Mouse (Mus musculus): ENCODE measurements around the gene Rfx2. TPM values are rescaled to one million over a fixed set of nuclear protein-coding genes. Genes with fewer than 3 reads are reported as not detected.
A peak's percentile ranks its signal among the peaks of the same experiment; 100 is the strongest.

Rfx2 gene
- polyA plus RNA-seq, 1 experiment from 2014 or later = 4.8 TPM

DNA sequence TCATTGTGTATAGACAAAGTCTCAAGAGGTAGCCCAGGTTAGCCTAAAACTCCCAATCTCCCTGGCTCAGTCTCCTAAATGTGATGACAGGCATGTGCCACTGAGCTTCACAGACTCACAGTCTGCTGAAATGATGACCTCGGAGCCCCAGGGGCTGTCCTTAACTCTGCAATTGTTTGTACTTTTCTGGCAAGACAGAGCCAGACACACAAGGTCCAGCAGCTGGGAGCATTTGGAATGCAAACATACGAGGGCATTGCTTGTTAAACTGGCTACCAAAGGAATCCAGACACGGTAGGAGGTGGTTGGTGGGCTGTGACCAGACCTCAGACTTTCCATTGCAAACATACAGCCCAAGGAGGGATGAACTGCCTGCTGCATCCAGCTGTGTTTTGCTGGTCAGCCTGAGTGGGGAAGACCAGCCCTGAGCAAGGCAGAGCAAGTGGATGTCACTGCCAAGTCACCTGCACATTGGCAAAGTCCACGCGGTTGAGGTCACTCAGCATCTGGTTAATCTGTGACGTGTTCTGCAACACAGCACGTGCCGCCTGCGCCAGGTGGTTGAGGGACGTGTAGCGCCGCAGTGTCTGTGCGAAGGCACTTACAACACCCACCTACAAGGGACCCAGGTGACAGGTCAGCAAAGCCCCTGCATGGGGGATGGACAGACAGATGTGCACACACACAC is 50.4 kb downstream of the Rfx2 start:
- Histone ChIP-seq H3K4me2 (no peak overlapping the region), H3K36me3 (ENCODE audit: control insufficient read depth, insufficient read depth, low read length) (peaks cover 6% of the 10 kb centered on the region; the same call in 1 of the 2 replicates), H3K9me3 (ENCODE audit: control insufficient read depth, low read length) (peaks cover 4% of the 10 kb centered on the region; the same call in 1 of the 2 replicates), H3K4me1 (ENCODE audit: control insufficient read depth, insufficient read depth, low read length) (peaks cover 10% of the 10 kb centered on the region), H3K27ac (ENCODE audit: low read depth, low read length) (no peak overlapping the region), H3K27me3 (ENCODE audit: control insufficient read depth, insufficient read depth, low read length) (no peaks in the 10 kb centered on the region), H3K4me3 (ENCODE audit: low read depth, low read length) (no peak overlapping the region), H3K9ac (ENCODE audit: low read length) (no peak overlapping the region)
- no peak for DNase-seq (ENCODE audit: low spot score, missing footprints)
- 89% methylated on average over 13 of the region's 13 CpGs for WGBS
- ATAC-seq (ENCODE audit: low FRiP score) = no peak

DNA sequence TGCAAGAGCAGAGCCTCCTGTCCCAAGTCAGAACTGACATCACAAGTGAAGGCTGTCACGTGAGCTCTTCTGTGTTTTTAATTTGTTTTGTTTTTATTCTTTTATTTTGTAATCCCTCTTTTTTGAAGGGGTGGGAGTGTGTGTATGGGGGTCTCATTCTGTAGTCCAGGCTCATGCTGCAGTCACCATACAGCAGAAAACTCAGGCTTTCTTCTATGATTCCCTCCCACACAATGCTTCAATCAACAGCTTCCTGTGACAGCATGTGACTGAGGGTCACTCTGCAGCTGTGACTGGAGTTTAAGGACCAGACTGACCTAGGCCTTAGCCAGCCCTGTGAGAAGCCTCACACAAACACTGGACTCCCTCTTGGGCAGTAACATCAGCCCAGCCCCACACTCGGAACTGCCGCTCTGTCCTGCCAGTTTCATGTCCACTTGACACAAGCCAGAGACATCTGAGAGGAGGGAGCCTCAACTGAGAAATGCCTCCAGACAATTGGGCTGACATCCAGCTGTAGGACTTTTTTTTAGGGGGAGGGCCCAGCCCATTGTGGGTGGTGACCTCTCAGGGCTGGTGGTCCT is 51.9 kb downstream of the Rfx2 start:
- Histone ChIP-seq H3K4me1 (ENCODE audit: control insufficient read depth, insufficient read depth, low read length) (peaks cover 10% of the 10 kb centered on the region), H3K9me3 (ENCODE audit: control insufficient read depth, low read length) (peaks cover 4% of the 10 kb centered on the region; the same call in 1 of the 2 replicates), H3K27me3 (ENCODE audit: control insufficient read depth, insufficient read depth, low read length) (no peaks in the 10 kb centered on the region), H3K4me2 (no peak overlapping the region), H3K9ac (ENCODE audit: low read length) (no peak overlapping the region), H3K4me3 (ENCODE audit: low read depth, low read length) (no peak overlapping the region), H3K27ac (ENCODE audit: low read depth, low read length) (peak overlapping the region; percentile 41; the same call in 1 of the 2 replicates), H3K36me3 (ENCODE audit: control insufficient read depth, insufficient read depth, low read length) (peaks cover 6% of the 10 kb centered on the region; the same call in 1 of the 2 replicates)
- 24% methylated on average over 3 of the region's 3 CpGs for WGBS
- peak; percentile 77 for ATAC-seq (ENCODE audit: low FRiP score)
- peak; percentile 87 for DNase-seq (ENCODE audit: low spot score, missing footprints)

DNA sequence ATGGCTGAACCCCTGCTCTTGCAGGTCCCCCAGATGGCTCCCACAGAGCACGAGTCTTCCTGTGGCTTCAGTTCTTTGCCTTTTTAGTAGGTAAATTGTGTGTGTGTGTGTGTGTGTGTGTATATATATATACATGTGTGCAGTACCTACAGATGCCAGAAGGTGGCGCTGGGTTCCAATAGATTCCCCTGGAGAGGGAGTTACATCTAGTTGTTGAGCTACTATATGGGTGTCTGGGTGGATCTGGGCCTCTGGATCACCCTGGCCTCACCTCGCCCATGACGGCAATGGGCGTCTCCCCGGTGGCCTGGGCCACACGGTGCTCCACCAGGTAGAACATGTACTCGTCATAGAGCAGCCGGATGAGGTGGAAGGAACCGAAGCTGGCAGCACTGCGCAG is 53.2 kb downstream of the Rfx2 start:
- Histone ChIP-seq H3K36me3 (ENCODE audit: control insufficient read depth, insufficient read depth, low read length) (peaks cover 6% of the 10 kb centered on the region; the same call in 1 of the 2 replicates), H3K27ac (ENCODE audit: low read depth, low read length) (no peak overlapping the region), H3K4me3 (ENCODE audit: low read depth, low read length) (no peak overlapping the region), H3K4me2 (no peak overlapping the region), H3K27me3 (ENCODE audit: control insufficient read depth, insufficient read depth, low read length) (no peaks in the 10 kb centered on the region), H3K4me1 (ENCODE audit: control insufficient read depth, insufficient read depth, low read length) (peaks cover 10% of the 10 kb centered on the region), H3K9me3 (ENCODE audit: control insufficient read depth, low read length) (peaks cover 4% of the 10 kb centered on the region; the same call in 1 of the 2 replicates), H3K9ac (ENCODE audit: low read length) (no peak overlapping the region)
- DNase-seq (ENCODE audit: low spot score, missing footprints) (no peak), ATAC-seq (ENCODE audit: low FRiP score) (no peak)
- WGBS = 93% methylated on average over 11 of the region's 11 CpGs

DNA sequence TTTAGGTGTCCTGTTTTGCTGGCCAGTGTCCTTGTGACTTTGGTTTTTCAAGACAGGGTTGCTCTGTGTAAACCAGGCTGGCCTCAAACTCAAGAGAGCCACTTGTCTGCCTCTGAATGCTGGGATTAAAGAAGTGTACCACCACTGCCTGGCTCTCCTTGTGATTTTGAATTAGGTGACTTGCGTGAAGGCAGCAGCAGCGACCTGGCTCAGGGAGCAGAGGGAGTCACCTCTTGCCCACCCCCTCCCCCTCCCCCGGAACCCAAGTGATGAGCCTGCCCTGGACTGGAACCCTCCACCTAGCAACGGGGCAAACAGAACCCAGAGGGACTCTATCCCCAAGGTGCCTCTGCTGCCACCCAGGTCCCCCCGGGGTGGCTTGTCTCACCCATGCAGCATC is 60.9 kb downstream of the Rfx2 start, which contains the start of gene Prr22:
Gene Prr22 (plus strand): TSS at position 301 of the 400 bp plus-strand sequence.
- H3K36me3 ChIP-seq (ENCODE audit: control insufficient read depth, insufficient read depth, low read length) = peaks cover 12% of the 10 kb centered on the region

DNA sequence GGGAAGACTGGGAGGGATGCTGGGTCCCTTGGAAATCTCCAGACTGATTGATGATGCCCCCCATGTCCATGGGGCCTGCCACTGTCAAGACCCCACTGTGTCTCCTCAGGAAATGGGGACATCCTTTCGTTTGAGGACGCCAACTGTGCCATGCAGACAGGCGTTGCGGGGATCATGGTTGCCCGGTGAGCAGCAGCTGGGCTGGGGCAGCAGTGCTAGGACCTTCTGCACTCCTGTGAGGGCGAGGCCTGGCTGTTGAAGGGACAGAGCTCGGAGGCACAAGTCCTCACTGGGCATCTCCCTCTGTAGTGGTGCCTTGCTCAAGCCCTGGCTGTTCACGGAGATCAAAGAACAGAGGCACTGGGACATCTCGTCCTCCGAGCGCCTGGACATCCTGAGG is 61.9 kb downstream of the Rfx2 start:
- ATAC-seq (ENCODE audit: low FRiP score) = no peak
- no peak for DNase-seq (ENCODE audit: low spot score, missing footprints)
- peaks cover 5% of the 10 kb centered on the region for H3K4me1 ChIP-seq (ENCODE audit: control insufficient read depth, insufficient read depth, low read length)
- H3K9ac ChIP-seq (ENCODE audit: low read length) = no peak overlapping the region
- no peak overlapping the region for H3K4me3 ChIP-seq (ENCODE audit: low read depth, low read length)
- peaks cover 12% of the 10 kb centered on the region for H3K36me3 ChIP-seq (ENCODE audit: control insufficient read depth, insufficient read depth, low read length)
- no peaks in the 10 kb centered on the region for H3K9me3 ChIP-seq (ENCODE audit: control insufficient read depth, low read length)
- 96% methylated on average over 11 of the region's 11 CpGs for WGBS
- no peak overlapping the region for H3K4me2 ChIP-seq
- no peak overlapping the region for H3K27ac ChIP-seq (ENCODE audit: low read depth, low read length)
- H3K27me3 ChIP-seq (ENCODE audit: control insufficient read depth, insufficient read depth, low read length) = no peaks in the 10 kb centered on the region

More for the DNA sequence above, 60.9 kb downstream of the Rfx2 start, which contains the start of gene Prr22:
- Histone ChIP-seq H3K27me3 (ENCODE audit: control insufficient read depth, insufficient read depth, low read length) (no peaks in the 10 kb centered on the region), H3K4me3 (ENCODE audit: low read depth, low read length) (no peak within 1 kb of the TSS), H3K9ac (ENCODE audit: low read length) (no peak within 1 kb of the TSS), H3K4me1 (ENCODE audit: control insufficient read depth, insufficient read depth, low read length) (peaks cover 5% of the 10 kb centered on the region), H3K4me2 (no peak within 1 kb of the TSS), H3K9me3 (ENCODE audit: control insufficient read depth, low read length) (no peaks in the 10 kb centered on the region), H3K27ac (ENCODE audit: low read depth, low read length) (no peak within 1 kb of the TSS)
- 93% methylated on average over 5 of the region's 5 CpGs for WGBS
- ATAC-seq (ENCODE audit: low FRiP score) (no peak), DNase-seq (ENCODE audit: low spot score, missing footprints) (no peak)

DNA sequence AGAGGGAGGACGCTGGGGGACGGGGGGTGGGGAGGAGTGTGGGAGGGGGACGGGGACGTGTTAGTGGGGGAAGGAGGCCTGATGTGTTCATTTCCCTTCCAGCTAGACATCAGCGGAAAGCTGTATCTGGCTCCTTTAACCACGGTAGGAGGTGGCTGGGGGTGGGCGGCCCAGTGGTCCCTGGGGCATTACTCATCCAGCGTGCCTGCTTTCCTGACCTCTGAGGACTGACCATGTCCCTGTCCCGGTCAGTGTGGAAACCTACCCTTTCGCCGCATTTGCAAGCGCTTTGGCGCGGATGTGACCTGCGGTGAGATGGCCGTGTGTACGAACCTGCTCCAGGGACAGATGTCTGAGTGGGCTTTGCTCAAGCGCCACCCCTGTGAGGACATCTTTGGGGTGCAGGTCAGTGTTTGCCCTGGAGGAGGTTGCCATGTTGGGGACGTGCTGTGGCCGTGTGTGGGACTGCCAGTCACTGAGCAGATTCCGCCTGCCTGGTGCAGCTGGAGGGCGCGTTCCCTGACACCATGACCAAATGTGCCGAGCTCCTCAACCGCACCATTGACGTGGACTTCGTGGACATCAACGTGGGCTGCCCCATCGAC is 63.2 kb downstream of the Rfx2 start:
- Histone ChIP-seq H3K36me3 (ENCODE audit: control insufficient read depth, insufficient read depth, low read length) (peaks cover 12% of the 10 kb centered on the region), H3K4me3 (ENCODE audit: low read depth, low read length) (no peak overlapping the region)

DNA sequence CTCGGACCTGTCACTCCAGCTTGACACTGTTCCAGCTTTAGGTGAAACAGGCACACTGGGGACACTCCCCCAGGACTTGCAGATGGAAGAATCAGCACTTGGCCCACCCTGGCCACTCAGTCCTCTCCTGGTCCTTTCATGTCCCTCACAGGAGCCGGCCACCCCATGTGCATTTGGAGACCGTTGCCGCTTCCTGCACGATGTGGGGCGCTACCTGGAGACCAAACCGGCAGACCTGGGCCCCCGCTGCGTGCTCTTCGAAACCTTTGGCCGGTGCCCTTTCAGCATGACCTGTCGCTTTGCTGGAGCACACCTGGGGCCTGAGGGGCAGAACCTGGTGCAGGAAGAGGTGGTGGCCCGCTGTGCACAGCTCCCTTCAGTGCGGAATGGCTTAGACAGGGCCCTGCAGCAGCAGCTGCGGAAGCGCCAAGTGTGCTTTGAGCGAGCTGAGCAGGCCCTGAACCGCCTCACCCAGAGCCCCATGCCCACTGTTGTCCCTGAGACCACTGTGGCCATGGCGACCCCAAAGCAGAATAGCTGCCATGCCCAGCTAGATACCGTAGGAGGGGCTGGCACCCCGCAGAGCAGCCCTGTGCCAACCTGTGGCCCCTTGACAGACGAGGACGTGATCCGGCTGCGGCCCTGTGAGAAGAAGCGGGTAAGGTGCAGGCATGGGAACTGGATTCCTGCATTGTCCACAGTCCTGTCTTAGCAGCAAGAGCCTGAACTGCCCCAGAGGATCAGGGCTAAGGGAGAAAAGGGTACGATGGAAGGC is 64.0 kb downstream of the Rfx2 start:
- no peak overlapping the region for H3K4me2 ChIP-seq
- no peak for DNase-seq (ENCODE audit: low spot score, missing footprints)
- WGBS = 94% methylated on average over 27 of the region's 27 CpGs

More for the DNA sequence above, 63.2 kb downstream of the Rfx2 start:
- Histone ChIP-seq H3K9me3 (ENCODE audit: control insufficient read depth, low read length) (no peaks in the 10 kb centered on the region), H3K9ac (ENCODE audit: low read length) (no peak overlapping the region), H3K4me2 (no peak overlapping the region), H3K27ac (ENCODE audit: low read depth, low read length) (no peak overlapping the region), H3K27me3 (ENCODE audit: control insufficient read depth, insufficient read depth, low read length) (no peaks in the 10 kb centered on the region), H3K4me1 (ENCODE audit: control insufficient read depth, insufficient read depth, low read length) (peaks cover 10% of the 10 kb centered on the region)
- 96% methylated on average over 29 of the region's 29 CpGs for WGBS
- ATAC-seq (ENCODE audit: low FRiP score) (no peak), DNase-seq (ENCODE audit: low spot score, missing footprints) (no peak)

DNA sequence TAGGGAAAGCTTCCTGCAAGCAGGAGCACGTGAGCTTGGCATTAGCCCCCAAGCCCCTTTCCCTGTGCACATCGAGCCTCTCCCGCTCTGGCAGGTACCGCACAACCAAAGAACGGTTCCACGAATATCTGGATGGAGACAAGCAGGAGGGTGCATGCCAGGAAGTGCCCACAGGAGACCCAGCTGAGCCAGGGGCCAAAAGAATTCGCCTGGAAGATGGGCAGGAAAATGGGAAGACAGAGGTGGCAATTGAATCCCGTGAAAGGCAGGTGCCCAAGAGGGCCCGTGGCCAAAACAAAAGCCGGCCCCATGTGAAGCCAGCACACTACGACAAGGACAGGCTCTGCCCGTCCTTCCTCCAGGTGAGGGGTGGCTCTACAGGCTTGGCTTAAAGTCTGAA is 65.4 kb downstream of the Rfx2 start:
- H3K4me2 ChIP-seq = peak overlapping the region; percentile 71
- H3K9me3 ChIP-seq (ENCODE audit: control insufficient read depth, low read length) = no peaks in the 10 kb centered on the region
- no peak overlapping the region for H3K27ac ChIP-seq (ENCODE audit: low read depth, low read length)
- DNase-seq (ENCODE audit: low spot score, missing footprints) = no peak
- peak overlapping the region; percentile 86 for H3K9ac ChIP-seq (ENCODE audit: low read length)
- 60% methylated on average over 12 of the region's 12 CpGs for WGBS
- peaks cover 19% of the 10 kb centered on the region for H3K4me1 ChIP-seq (ENCODE audit: control insufficient read depth, insufficient read depth, low read length)
- H3K36me3 ChIP-seq (ENCODE audit: control insufficient read depth, insufficient read depth, low read length) = peaks cover 12% of the 10 kb centered on the region
- 0 out of 2 replicates have a peak, but pooled peaks have one; percentile 1 for ATAC-seq (ENCODE audit: low FRiP score)
- no peaks in the 10 kb centered on the region; the same call in 1 of the 2 replicates for H3K27me3 ChIP-seq (ENCODE audit: control insufficient read depth, insufficient read depth, low read length)
- H3K4me3 ChIP-seq (ENCODE audit: low read depth, low read length) = peak overlapping the region; percentile 77

More for the DNA sequence above, 64.0 kb downstream of the Rfx2 start:
- no peaks in the 10 kb centered on the region for H3K9me3 ChIP-seq (ENCODE audit: control insufficient read depth, low read length)
- no peak overlapping the region for H3K27ac ChIP-seq (ENCODE audit: low read depth, low read length)
- ATAC-seq (ENCODE audit: low FRiP score) = no peak
- H3K27me3 ChIP-seq (ENCODE audit: control insufficient read depth, insufficient read depth, low read length) = no peaks in the 10 kb centered on the region
- no peak overlapping the region for H3K4me3 ChIP-seq (ENCODE audit: low read depth, low read length)
- peaks cover 16% of the 10 kb centered on the region for H3K4me1 ChIP-seq (ENCODE audit: control insufficient read depth, insufficient read depth, low read length)
- H3K9ac ChIP-seq (ENCODE audit: low read length) = no peak overlapping the region
- H3K36me3 ChIP-seq (ENCODE audit: control insufficient read depth, insufficient read depth, low read length) = peaks cover 12% of the 10 kb centered on the region

Data from midbrain, embryonic 11.5 days (tissue).